Mouse (Mus musculus): ENCODE measurements at regions not wholly inside any gene's neighbourhood (a gene's known extent, or its start where the extent isn't known, plus 50 kb on each side); places are given as distances from the start of the nearest gene placed in this dataset.

- ATAC-seq (ENCODE audit: low TSS enrichment): no peak
Measured at GRCm38 (mm10) chr3:9957870-9958269, 130.0 kb upstream of the Gm9833 start.

DNA sequence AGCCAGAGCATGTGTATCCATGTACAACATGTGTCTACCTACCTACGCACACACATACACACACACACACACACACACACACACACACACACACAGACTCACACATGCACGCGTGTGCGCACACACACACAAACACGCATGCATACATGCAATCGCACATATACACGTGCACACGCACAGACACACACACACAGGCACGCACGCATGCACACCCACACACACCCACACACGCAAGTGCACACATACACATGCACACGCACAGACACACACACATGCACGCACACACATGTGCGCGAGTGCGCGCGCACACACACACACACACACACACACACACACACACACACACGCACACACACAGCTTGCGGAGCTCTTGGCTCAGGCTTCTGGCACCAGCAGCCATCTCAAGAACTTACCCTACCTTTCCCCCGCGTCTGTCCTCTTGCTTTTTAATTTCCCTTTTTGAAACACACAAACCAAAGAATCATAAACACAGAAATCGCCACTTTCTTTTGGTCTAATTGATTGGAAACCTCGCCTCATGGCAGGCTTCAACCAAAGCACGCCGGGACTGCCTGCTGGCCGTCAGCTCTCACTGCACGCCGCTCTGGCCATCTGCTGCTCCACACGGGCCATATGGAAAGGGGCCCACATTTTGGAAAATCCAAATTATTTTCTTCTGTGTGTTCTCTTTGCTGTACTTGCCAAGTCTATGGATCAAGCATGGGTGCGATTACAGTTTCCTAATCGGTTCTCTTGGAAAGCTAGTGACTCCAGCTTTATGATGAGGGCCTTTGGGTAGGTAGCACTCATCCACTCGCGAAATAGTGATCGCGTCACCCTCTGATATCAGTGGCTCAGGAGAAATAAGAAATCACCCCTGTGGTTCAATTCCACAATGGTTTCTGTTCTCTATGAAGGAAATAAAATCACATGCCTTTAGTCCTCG is 127.9 kb upstream of the Gm9833 start:
- ATAC-seq (ENCODE audit: low TSS enrichment): peak; percentile 74

GRCm38 (mm10) chr3:9960696-9961095 is 127.2 kb upstream of the Gm9833 start:
- peak; percentile 95 for ATAC-seq (ENCODE audit: low TSS enrichment)
